Mouse (Mus musculus): ENCODE measurements around the gene 1700001J03Rik. TPM values are rescaled to one million over a fixed set of nuclear protein-coding genes. Genes with fewer than 3 reads are reported as not detected.
"Not testable (repeated sequence)": the region's sequence is repeated elsewhere in the genome, so short reads cannot be mapped to it uniquely, and the experiment has no call there.

The 1700001J03Rik gene
- polyA plus RNA-seq, 1 experiment from 2014 or later, result not detected

GRCm38 (mm10) chr5:146172744-146173143, 12.4 kb downstream of the 1700001J03Rik start:
- H3K36me3 ChIP-seq; H3K9ac ChIP-seq; H3K9me3 ChIP-seq; H3K4me1 ChIP-seq; H3K4me2 ChIP-seq; ATAC-seq (ENCODE audit: borderline replicate concordance, extremely low read depth, low FRiP score, low TSS enrichment); H3K4me3 ChIP-seq; H3K27me3 ChIP-seq; H3K27ac ChIP-seq: not testable (repeated sequence)
- 48% methylated on average over 4 of the region's 4 CpGs for WGBS

- not testable (repeated sequence) for H3K9ac ChIP-seq; H3K27ac ChIP-seq; H3K4me3 ChIP-seq; H3K9me3 ChIP-seq; ATAC-seq (ENCODE audit: borderline replicate concordance, extremely low read depth, low FRiP score, low TSS enrichment); H3K27me3 ChIP-seq; H3K36me3 ChIP-seq; H3K4me1 ChIP-seq; H3K4me2 ChIP-seq
- 57% methylated on average over 2 of the region's 2 CpGs for WGBS
Observed at GRCm38 (mm10) chr5:146170621-146171020, 14.5 kb downstream of the 1700001J03Rik start, which contains the start of gene Gm6309. Gene Gm6309 (minus strand): TSS chr5:146170721.

- H3K27me3 ChIP-seq; H3K9ac ChIP-seq; H3K4me1 ChIP-seq; H3K4me3 ChIP-seq; H3K4me2 ChIP-seq; H3K36me3 ChIP-seq; H3K9me3 ChIP-seq; ATAC-seq (ENCODE audit: borderline replicate concordance, extremely low read depth, low FRiP score, low TSS enrichment); H3K27ac ChIP-seq: not testable (repeated sequence)
- WGBS, result 90% methylated on average over 3 of the region's 3 CpGs
Observed at GRCm38 (mm10) chr5:146160439-146160838, 24.7 kb downstream of the 1700001J03Rik start, which contains the start of gene Gm5565. Gene Gm5565 (minus strand): TSS chr5:146160539.

GRCm38 (mm10) chr5:146158326-146158725, 26.8 kb downstream of the 1700001J03Rik start:
- not testable (repeated sequence) for H3K4me3 ChIP-seq; H3K4me1 ChIP-seq; H3K27ac ChIP-seq; H3K9ac ChIP-seq; H3K9me3 ChIP-seq; ATAC-seq (ENCODE audit: borderline replicate concordance, extremely low read depth, low FRiP score, low TSS enrichment); H3K36me3 ChIP-seq; H3K4me2 ChIP-seq; H3K27me3 ChIP-seq
- WGBS, result 90% methylated on average over 4 of the region's 4 CpGs

- Histone ChIP-seq H3K4me2 (no peak overlapping the region), H3K4me1 (no peaks in the 10 kb centered on the region), H3K27me3 (no peaks in the 10 kb centered on the region), H3K4me3 (no peak overlapping the region), H3K9ac (no peak overlapping the region), H3K36me3 (no peaks in the 10 kb centered on the region), H3K9me3 (no peaks in the 10 kb centered on the region), H3K27ac (no peak overlapping the region)
- 77% methylated on average over 3 of the region's 3 CpGs for WGBS
- no peak for ATAC-seq (ENCODE audit: borderline replicate concordance, extremely low read depth, low FRiP score, low TSS enrichment)
Observed at GRCm38 (mm10) chr5:146150454-146150853, 34.6 kb downstream of the 1700001J03Rik start.

- Histone ChIP-seq H3K36me3 (no peaks in the 10 kb centered on the region), H3K9me3 (no peaks in the 10 kb centered on the region), H3K27ac (no peak overlapping the region), H3K4me2 (no peak overlapping the region), H3K9ac (no peak overlapping the region), H3K27me3 (no peaks in the 10 kb centered on the region), H3K4me1 (no peaks in the 10 kb centered on the region), H3K4me3 (no peak overlapping the region)
- WGBS, result 39% methylated on average over 2 of the region's 2 CpGs
- ATAC-seq (ENCODE audit: borderline replicate concordance, extremely low read depth, low FRiP score, low TSS enrichment), result no peak
Observed at GRCm38 (mm10) chr5:146147903-146148302, 37.2 kb downstream of the 1700001J03Rik start.

Other genes starting within 250 kb of the 1700001J03Rik start
- gene Cyp3a25, start 175.7 kb downstream of the 1700001J03Rik start, polyA plus RNA-seq (2015; fragmentation: Nextera tagmentation; extraction: Ambion mirVana), result not detected in 2 replicates
- not detected in 2 replicates for gene Cyp3a59, start 106.0 kb downstream of the 1700001J03Rik start, polyA plus RNA-seq (2015; fragmentation: Nextera tagmentation; extraction: Ambion mirVana)
- not detected in 2 replicates for gene Gm5565, start 24.8 kb downstream of the 1700001J03Rik start, polyA plus RNA-seq (2015; fragmentation: Nextera tagmentation; extraction: Ambion mirVana)
- gene Gm6309, start 14.6 kb downstream of the 1700001J03Rik start, polyA plus RNA-seq (2015; fragmentation: Nextera tagmentation; extraction: Ambion mirVana), result not detected in 2 replicates
- 42.4 and 51.7 TPM in 2 replicates for gene Rnf6, start 36.3 kb upstream of the 1700001J03Rik start, polyA plus RNA-seq (2015; fragmentation: Nextera tagmentation; extraction: Ambion mirVana)
- 15.3 and 16.8 TPM in 2 replicates for gene Cdk8, start 45.9 kb upstream of the 1700001J03Rik start, polyA plus RNA-seq (2015; fragmentation: Nextera tagmentation; extraction: Ambion mirVana)
- 0.81 and 1.1 TPM in 2 replicates for gene Wasf3, start 199.7 kb upstream of the 1700001J03Rik start, polyA plus RNA-seq (2015; fragmentation: Nextera tagmentation; extraction: Ambion mirVana)